Mouse (Mus musculus) heart, postnatal 0 days (tissue): ENCODE measurements around the gene Zfp990. TPM values are rescaled to one million over a fixed set of nuclear protein-coding genes. Genes with fewer than 3 reads are reported as not detected.
"Not testable (repeated sequence)": the region's sequence is repeated elsewhere in the genome, so short reads cannot be mapped to it uniquely, and the experiment has no call there.

Source experiments
- ATAC-seq: fragments of 200-750 bp; cut with Nextera tagmentation; 2 replicates; pipeline ENCODE4 v1.8.0; 2017; ENCODE audit warnings: low read depth, moderate number of reproducible peaks, moderate library complexity; ENCODE audit not compliant: insufficient read depth
- DNase-seq: peaks from one replicate; pipeline ENCODE4 v3.0.0-alpha.2; 2016; ENCODE audit warnings: low spot score
- H3K27ac ChIP-seq: fragments of 300-500 bp; sonication (generic); 2 replicates; pipeline ENCODE4 v1.5.1; 2014; ENCODE audit warnings: low read depth, mild to moderate bottlenecking
- H3K27me3 ChIP-seq: fragments of 300-500 bp; sonication (generic); 2 replicates; pipeline ENCODE4 v1.6.1; 2014; ENCODE audit warnings: low read length, mixed read lengths; ENCODE audit not compliant: control insufficient read depth, insufficient read depth
- H3K36me3 ChIP-seq: fragments of 300-500 bp; sonication (generic); replicated peaks from 2 replicates; pipeline ENCODE4 v1.6.1; 2014; ENCODE audit warnings: low read length, mixed read lengths; ENCODE audit not compliant: control insufficient read depth, insufficient read depth
- H3K4me1 ChIP-seq: fragments of 300-500 bp; sonication (generic); 2 replicates; pipeline ENCODE4 v1.6.1; 2014; ENCODE audit warnings: antibody characterized with exemption; ENCODE audit not compliant: control insufficient read depth, insufficient read depth
- H3K4me2 ChIP-seq: fragments of 300-500 bp; sonication (generic); 2 replicates; pipeline ENCODE4 v1.6.1; 2014; ENCODE audit warnings: low read depth, mild to moderate bottlenecking, low read length, moderate library complexity
- H3K4me3 ChIP-seq: fragments of 300-500 bp; sonication (generic); 2 replicates; pipeline ENCODE4 v1.5.1; 2014; ENCODE audit warnings: low read depth, low read length
- H3K9ac ChIP-seq: fragments of 300-500 bp; sonication (generic); replicated peaks from 2 replicates; pipeline ENCODE4 v1.6.1; 2014; ENCODE audit warnings: low read depth, low read length, mixed read lengths
- H3K9me3 ChIP-seq: fragments of 300-500 bp; sonication (generic); replicated peaks from 2 replicates; pipeline ENCODE4 v1.6.1; 2016; ENCODE audit warnings: low read length; ENCODE audit not compliant: control insufficient read depth
- CTCF ChIP-seq: IDR thresholded peaks from 2 replicates; pipeline ENCODE4 v1.5.1; 2016; ENCODE audit warnings: antibody characterized with exemption, control low read depth, low read depth
- EP300 ChIP-seq: IDR thresholded peaks from 2 replicates; pipeline ENCODE4 v1.6.1; 2016; ENCODE audit warnings: antibody characterized with exemption, low read depth
- WGBS: fragments of 180-500 bp; shearing (Covaris S2); extraction: QIAGEN DNeasy Blood & Tissue Kit; methylation state at CpG from one replicate; pipeline ENCODE4 v1.1.7; 2014; 5-methylcytosine and 5-hydroxymethylcytosine counted together
- polyA plus RNA-seq: library from polyadenylated mRNA; unstranded; fragments of >200 nt; fragmentation: Nextera tagmentation; extraction: Ambion mirVana; gene quantifications from 2 replicates; pipeline ENCODE4 v1.2.1, GENCODE M21; 2015
- total RNA-seq: library from RNA; depleted of rRNA; stranded (reverse); fragments of >200 nt; gene quantifications from 2 replicates; pipeline ENCODE4 v1.2.3, GENCODE M21; 2014; ENCODE audit warnings: low replicate concordance; rRNA removed

Zfp990 gene
- total RNA-seq, result not detected in 2 replicates
- not detected in 2 replicates for polyA plus RNA-seq

GRCm38 (mm10) chr4:145510459-145510858 lies at the start of gene Zfp990:
Zfp990 (plus strand) TSS chr4:145510759.
- H3K4me2 ChIP-seq, H3K9me3 ChIP-seq, H3K4me3 ChIP-seq, ATAC-seq, H3K4me1 ChIP-seq, H3K9ac ChIP-seq, H3K36me3 ChIP-seq, DNase-seq, H3K27me3 ChIP-seq, H3K27ac ChIP-seq: not testable (repeated sequence)
- WGBS, result 65% methylated on average over 4 of the region's 4 CpGs

GRCm38 (mm10) chr4:145463553-145464253 lies 46.9 kb upstream of the Zfp990 start:
- DNase-seq, result peak; percentile 20
- H3K27ac ChIP-seq, H3K9ac ChIP-seq: not testable (repeated sequence)

GRCm38 (mm10) chr4:145478128-145478527 lies 32.4 kb upstream of the Zfp990 start:
- TF ChIP-seq CTCF, result no peak
- TF ChIP-seq EP300, result no peak
- Histone ChIP-seq H3K27ac (no peak overlapping the region), H3K4me3 (no peak overlapping the region), H3K4me2 (no peak overlapping the region), H3K36me3 (no peaks in the 10 kb centered on the region), H3K27me3 (no peaks in the 10 kb centered on the region), H3K4me1 (no peaks in the 10 kb centered on the region), H3K9me3 (peaks cover 11% of the 10 kb centered on the region; the same call in 1 of the 2 replicates), H3K9ac (no peak overlapping the region)
- no peak for DNase-seq
- WGBS, result 70% methylated on average over 3 of the region's 3 CpGs
- no peak for ATAC-seq

More at GRCm38 (mm10) chr4:145463553-145464253, 46.9 kb upstream of the Zfp990 start:
- not testable (repeated sequence) for H3K4me1 ChIP-seq, H3K27me3 ChIP-seq, ATAC-seq, H3K36me3 ChIP-seq, H3K9me3 ChIP-seq
- 22% methylated on average over 61 of the region's 68 CpGs for WGBS
- Histone ChIP-seq H3K4me2 (peak overlapping the region; percentile 58), H3K4me3 (peak overlapping the region; percentile 41)

GRCm38 (mm10) chr4:145480699-145481098 lies 29.9 kb upstream of the Zfp990 start:
- H3K4me1 ChIP-seq, H3K4me3 ChIP-seq, H3K36me3 ChIP-seq, H3K4me2 ChIP-seq, H3K9ac ChIP-seq, DNase-seq, H3K27me3 ChIP-seq, ATAC-seq, H3K27ac ChIP-seq: not testable (repeated sequence)
- 84% methylated on average over 8 of the region's 8 CpGs for WGBS
- peaks cover 11% of the 10 kb centered on the region; the same call in 1 of the 2 replicates for H3K9me3 ChIP-seq

GRCm38 (mm10) chr4:145489396-145489795 lies 21.2 kb upstream of the Zfp990 start:
- H3K9ac ChIP-seq, result no peak overlapping the region
- H3K4me3 ChIP-seq, result no peak overlapping the region
- no peaks in the 10 kb centered on the region for H3K9me3 ChIP-seq
- H3K36me3 ChIP-seq, result no peaks in the 10 kb centered on the region
- H3K4me2 ChIP-seq, result no peak overlapping the region
- no peaks in the 10 kb centered on the region for H3K4me1 ChIP-seq
- no peak overlapping the region for H3K27ac ChIP-seq
- no peaks in the 10 kb centered on the region for H3K27me3 ChIP-seq
- TF ChIP-seq CTCF (no peak), EP300 (no peak)
- DNase-seq (no peak), ATAC-seq (no peak)

- no peak overlapping the region for H3K9ac ChIP-seq
- no peak overlapping the region for H3K4me2 ChIP-seq
- no peaks in the 10 kb centered on the region for H3K9me3 ChIP-seq
- ATAC-seq (no peak), DNase-seq (no peak)
- no peaks in the 10 kb centered on the region for H3K4me1 ChIP-seq
- H3K4me3 ChIP-seq, result no peak overlapping the region
- WGBS, result 70% methylated on average over 11 of the region's 11 CpGs
- TF ChIP-seq EP300 (no peak), CTCF (no peak)
- no peaks in the 10 kb centered on the region for H3K27me3 ChIP-seq
- H3K36me3 ChIP-seq, result no peaks in the 10 kb centered on the region
- no peak overlapping the region for H3K27ac ChIP-seq
Measured at GRCm38 (mm10) chr4:145492132-145492531, 18.4 kb upstream of the Zfp990 start.

- 51% methylated on average over 2 of the region's 2 CpGs for WGBS
- H3K9me3 ChIP-seq, H3K4me2 ChIP-seq, DNase-seq, H3K9ac ChIP-seq, H3K27me3 ChIP-seq, H3K36me3 ChIP-seq, H3K4me1 ChIP-seq, ATAC-seq, H3K27ac ChIP-seq, H3K4me3 ChIP-seq: not testable (repeated sequence)
Measured at GRCm38 (mm10) chr4:145493316-145493715, 17.2 kb upstream of the Zfp990 start.

- not testable (repeated sequence) for H3K4me2 ChIP-seq, H3K9me3 ChIP-seq, ATAC-seq, H3K4me3 ChIP-seq, H3K27ac ChIP-seq, H3K4me1 ChIP-seq, H3K9ac ChIP-seq, DNase-seq, H3K36me3 ChIP-seq, H3K27me3 ChIP-seq
- 66% methylated on average over 1 of the region's 2 CpGs for WGBS
Measured at GRCm38 (mm10) chr4:145514637-145515036, 4.1 kb downstream of the Zfp990 start.
